Mouse (Mus musculus): ENCODE results near the gene Gm43552.

GRCm38 (mm10) chr5:65444981-65445380 is 47.7 kb downstream of the Gm43552 start:
- TF ChIP-seq MAX (IDR thresholded peaks at IDR 0.05; ENCODE audit: low read depth) (no peak), USF1 (IDR thresholded peaks at IDR 0.05; ENCODE audit: low read depth) (no peak), POLR2AphosphoS2 (IDR thresholded peaks at IDR 0.05; ENCODE audit: insufficient read length, low read depth) (no peak), TCF3 (IDR thresholded peaks at IDR 0.05; ENCODE audit: insufficient read length, low read depth) (no peak), TCF12 (IDR thresholded peaks at IDR 0.05; ENCODE audit: insufficient read depth, poor library complexity, severe bottlenecking) (no peak), SRF (IDR thresholded peaks at IDR 0.05; ENCODE audit: control insufficient read depth, insufficient read length, low read depth) (no peak), POLR2A (IDR thresholded peaks at IDR 0.05; ENCODE audit: insufficient read length, low read depth) (no peak), MYOG (IDR thresholded peaks at IDR 0.05; ENCODE audit: control insufficient read depth in 1 of 3, insufficient read depth in 1 of 3, insufficient read length in 2 of 3, low read depth in 2 of 3) (no peak), E2F4 (IDR thresholded peaks at IDR 0.05; ENCODE audit: insufficient read depth) (no peak), MYOD1 (IDR thresholded peaks at IDR 0.05; ENCODE audit: control insufficient read depth in 1 of 3, insufficient read length in 2 of 3, low read depth in 2 of 3) (no peak), REST (IDR thresholded peaks at IDR 0.05; ENCODE audit: insufficient read depth, insufficient read length) (no peak)
